Mouse (Mus musculus): ENCODE results near the gene Sema3g. TPM values are rescaled to one million over a fixed set of nuclear protein-coding genes. Genes with fewer than 3 reads are reported as not detected.

Gene Sema3g
- polyA plus RNA-seq, 1 experiment = not detected

DNA sequence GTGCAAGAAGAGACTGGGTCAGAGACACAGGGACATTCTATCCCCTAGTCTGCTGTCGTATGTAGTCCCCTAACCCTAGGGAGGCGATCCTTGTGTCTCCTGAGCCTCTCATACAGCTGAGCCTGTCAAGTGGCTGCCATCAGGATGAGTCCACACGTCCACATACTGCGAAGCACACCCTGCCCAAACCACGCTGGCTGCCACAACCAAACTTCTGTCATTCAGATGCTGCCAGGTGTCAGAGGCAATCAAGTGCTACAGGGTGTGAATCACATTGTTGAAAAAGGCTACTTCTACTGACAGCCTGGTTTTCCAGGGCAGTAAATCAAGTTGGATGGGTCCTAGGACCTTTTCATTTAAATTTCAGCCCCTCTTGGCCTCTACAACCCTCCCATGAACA lies 39.9 kb upstream of the Sema3g start:
- WGBS = 94% methylated on average over 5 of the region's 5 CpGs
- Histone ChIP-seq H3K4me3 (ENCODE audit: insufficient read depth, low read depth, low read length) (no peak overlapping the region), H3K27ac (ENCODE audit: insufficient read depth, low read depth, low read length) (no peak overlapping the region)

DNA sequence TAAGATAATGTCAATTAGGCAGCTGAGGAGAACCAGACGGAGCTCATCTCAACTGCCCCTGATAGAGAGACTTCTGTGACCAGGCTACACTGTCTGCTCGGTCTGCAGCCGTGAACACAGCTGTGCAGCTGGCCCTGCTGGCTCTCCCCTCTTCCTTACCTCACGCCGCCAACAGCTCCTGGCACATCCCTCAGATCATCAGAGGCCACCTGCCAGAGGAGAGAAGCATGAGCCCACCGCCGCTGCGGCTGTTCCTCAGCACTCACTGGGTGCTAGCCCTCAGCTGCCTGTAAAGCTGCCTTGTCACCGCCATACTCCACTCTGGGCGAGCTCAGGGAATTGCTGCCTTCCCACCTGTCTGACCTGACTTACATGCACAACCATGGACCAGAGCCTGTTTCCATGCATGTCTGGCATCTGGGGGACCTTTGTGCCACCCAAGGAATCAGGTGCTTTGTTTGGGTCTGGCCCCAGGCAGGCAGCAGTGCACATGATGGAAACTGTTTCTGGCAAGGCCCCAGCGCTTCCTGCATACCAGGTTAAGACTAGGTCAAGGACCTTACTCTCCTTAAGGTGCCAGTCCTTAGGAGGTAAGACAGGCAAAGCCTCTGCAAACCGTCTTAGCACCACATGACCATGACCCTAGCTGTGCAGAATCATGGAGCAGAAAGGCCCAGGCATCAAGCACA lies 37.8 kb upstream of the Sema3g start:
- no peaks in the 10 kb centered on the region; the same call in 1 of the 2 replicates for H3K4me1 ChIP-seq (ENCODE audit: control insufficient read depth, insufficient read depth, low read length)
- H3K27ac ChIP-seq (ENCODE audit: insufficient read depth, low read depth, low read length) = no peak overlapping the region
- WGBS = 66% methylated on average over 12 of the region's 12 CpGs
- TF ChIP-seq CTCF (IDR thresholded peaks at IDR 0.05; ENCODE audit: insufficient read depth, low read depth, low read length) (no peak), POLR2A (IDR thresholded peaks at IDR 0.05; ENCODE audit: insufficient read depth, low read depth, low read length) (no peak)
- H3K4me3 ChIP-seq (ENCODE audit: insufficient read depth, low read depth, low read length) = no peak overlapping the region

More for the DNA sequence above, 39.9 kb upstream of the Sema3g start:
- no peaks in the 10 kb centered on the region; the same call in 1 of the 2 replicates for H3K4me1 ChIP-seq (ENCODE audit: control insufficient read depth, insufficient read depth, low read length)
- TF ChIP-seq CTCF (IDR thresholded peaks at IDR 0.05; ENCODE audit: insufficient read depth, low read depth, low read length) = no peak
- TF ChIP-seq POLR2A (IDR thresholded peaks at IDR 0.05; ENCODE audit: insufficient read depth, low read depth, low read length) = no peak

DNA sequence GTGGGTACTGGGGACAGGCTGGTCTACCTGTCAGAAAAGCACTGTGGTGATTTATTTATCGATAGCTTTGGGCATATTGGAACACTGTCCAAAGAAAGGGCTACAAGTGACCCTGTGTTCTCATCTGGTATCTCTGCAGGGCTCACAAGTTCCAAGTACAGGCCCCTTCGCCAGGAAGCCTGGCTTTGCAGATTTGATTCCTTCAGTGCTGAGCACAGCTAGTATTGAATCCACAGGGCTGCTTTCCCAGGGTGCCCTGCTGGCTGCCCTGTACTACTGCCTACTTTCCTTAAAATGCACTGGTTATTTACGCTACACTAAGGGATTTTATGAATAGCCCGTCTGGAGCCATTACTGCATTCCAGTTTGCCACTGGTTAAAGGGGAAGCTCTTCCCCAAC lies 36.1 kb upstream of the Sema3g start:
- 56% methylated on average over 4 of the region's 4 CpGs for WGBS
- Histone ChIP-seq H3K27ac (ENCODE audit: insufficient read depth, low read depth, low read length) (no peak overlapping the region), H3K4me1 (ENCODE audit: control insufficient read depth, insufficient read depth, low read length) (no peaks in the 10 kb centered on the region; the same call in 1 of the 2 replicates), H3K4me3 (ENCODE audit: insufficient read depth, low read depth, low read length) (no peak overlapping the region)
- no peak for TF ChIP-seq CTCF (IDR thresholded peaks at IDR 0.05; ENCODE audit: insufficient read depth, low read depth, low read length)
- TF ChIP-seq POLR2A (IDR thresholded peaks at IDR 0.05; ENCODE audit: insufficient read depth, low read depth, low read length) = no peak

DNA sequence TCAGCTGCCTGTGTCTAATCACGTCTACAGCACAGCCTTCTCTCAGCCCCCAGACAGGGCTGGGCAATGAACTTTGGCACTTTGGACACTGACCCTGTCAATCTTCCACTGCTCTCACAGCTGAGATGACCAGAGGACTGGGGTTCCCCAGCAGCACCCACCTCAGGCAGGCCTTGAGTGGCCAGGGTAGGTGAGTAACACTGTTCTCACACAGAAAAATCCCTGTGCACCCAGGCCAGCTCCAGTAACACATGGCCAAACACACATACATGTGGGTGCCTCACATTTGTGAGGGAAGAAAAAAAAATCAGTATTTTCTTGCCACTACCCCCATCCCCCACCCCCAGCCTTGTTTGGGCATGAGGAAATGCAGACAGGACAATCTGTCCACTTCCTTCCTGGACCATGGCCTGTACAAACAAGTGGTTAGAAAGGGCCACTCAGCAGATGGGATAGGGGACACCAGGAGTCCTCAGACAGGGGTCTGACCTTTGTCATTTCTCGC lies 34.8 kb upstream of the Sema3g start:
- H3K27ac ChIP-seq (ENCODE audit: insufficient read depth, low read depth, low read length) = no peak overlapping the region
- WGBS = 72% methylated on average over 2 of the region's 2 CpGs
- TF ChIP-seq POLR2A (IDR thresholded peaks at IDR 0.05; ENCODE audit: insufficient read depth, low read depth, low read length) = no peak
- no peak for TF ChIP-seq CTCF (IDR thresholded peaks at IDR 0.05; ENCODE audit: insufficient read depth, low read depth, low read length)

DNA sequence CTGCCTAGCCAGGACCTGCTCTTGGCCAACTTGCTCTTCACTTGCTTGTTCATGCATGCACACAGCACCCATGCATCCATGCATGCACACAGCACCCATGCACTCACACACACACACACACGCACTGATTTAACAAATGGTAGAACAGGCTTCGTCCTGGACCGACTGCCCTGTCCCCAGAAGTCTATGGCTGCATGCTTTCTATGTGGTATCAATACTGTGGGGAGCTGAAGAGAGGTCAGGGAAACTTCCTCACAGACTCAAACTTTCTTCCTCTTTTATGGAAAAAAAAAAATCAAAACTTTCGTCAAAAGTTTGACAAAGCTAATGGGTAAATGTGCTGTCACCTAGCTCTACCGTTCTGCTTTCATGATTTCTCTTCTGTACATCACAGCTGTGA lies 34.1 kb upstream of the Sema3g start:
- Histone ChIP-seq H3K27ac (ENCODE audit: insufficient read depth, low read depth, low read length) (no peak overlapping the region; the same call in 1 of the 2 replicates), H3K4me3 (ENCODE audit: insufficient read depth, low read depth, low read length) (no peak overlapping the region), H3K4me1 (ENCODE audit: control insufficient read depth, insufficient read depth, low read length) (no peaks in the 10 kb centered on the region)
- TF ChIP-seq CTCF (IDR thresholded peaks at IDR 0.05; ENCODE audit: insufficient read depth, low read depth, low read length) (no peak), POLR2A (IDR thresholded peaks at IDR 0.05; ENCODE audit: insufficient read depth, low read depth, low read length) (no peak)
- 84% methylated on average over 5 of the region's 5 CpGs for WGBS

More for the DNA sequence above, 34.8 kb upstream of the Sema3g start:
- no peak overlapping the region for H3K4me3 ChIP-seq (ENCODE audit: insufficient read depth, low read depth, low read length)
- H3K4me1 ChIP-seq (ENCODE audit: control insufficient read depth, insufficient read depth, low read length) = no peaks in the 10 kb centered on the region

DNA sequence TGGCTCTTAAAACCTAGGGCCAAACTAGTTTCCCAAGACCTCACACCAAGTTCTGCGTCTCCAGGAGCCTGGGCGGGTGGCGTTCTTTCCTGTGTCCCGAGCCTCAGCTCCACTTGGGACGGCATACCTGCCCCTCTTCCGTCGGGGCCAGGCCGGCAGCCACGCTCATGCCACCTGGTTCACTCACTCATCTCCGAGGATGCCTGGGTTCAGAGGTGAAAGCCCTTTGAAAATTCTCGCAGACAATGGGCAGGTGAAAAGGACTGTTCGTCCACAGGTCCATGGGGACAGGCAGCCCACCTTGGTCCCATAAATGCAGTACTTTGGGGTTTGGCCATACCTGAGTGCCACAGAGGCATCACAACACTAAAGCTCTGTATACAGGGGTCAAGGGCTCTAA lies 33.5 kb upstream of the Sema3g start:
- Histone ChIP-seq H3K4me3 (ENCODE audit: insufficient read depth, low read depth, low read length) (no peak overlapping the region), H3K4me1 (ENCODE audit: control insufficient read depth, insufficient read depth, low read length) (no peaks in the 10 kb centered on the region), H3K27ac (ENCODE audit: insufficient read depth, low read depth, low read length) (no peak overlapping the region)
- 91% methylated on average over 12 of the region's 12 CpGs for WGBS
- TF ChIP-seq POLR2A (IDR thresholded peaks at IDR 0.05; ENCODE audit: insufficient read depth, low read depth, low read length) (no peak), CTCF (IDR thresholded peaks at IDR 0.05; ENCODE audit: insufficient read depth, low read depth, low read length) (no peak)

DNA sequence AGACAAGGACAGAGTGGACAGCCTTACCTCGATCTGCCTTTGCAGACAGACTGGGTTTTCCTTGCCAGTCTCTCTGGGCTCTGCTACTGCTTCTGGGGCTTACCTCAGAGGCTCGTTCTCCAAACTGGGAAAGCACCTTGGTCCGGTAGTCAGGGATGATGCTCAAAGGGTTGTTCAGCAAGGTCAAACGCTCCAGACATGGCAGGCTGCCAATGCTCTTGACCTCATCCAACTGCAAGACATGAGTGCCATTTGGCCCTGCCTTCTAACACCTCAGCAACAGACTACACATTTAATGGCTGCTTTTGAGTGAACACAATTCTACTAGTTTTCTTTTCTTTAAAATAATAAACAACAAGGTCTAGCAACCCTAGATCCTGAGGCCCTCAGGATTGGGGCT lies 31.0 kb upstream of the Sema3g start:
- Histone ChIP-seq H3K4me1 (ENCODE audit: control insufficient read depth, insufficient read depth, low read length) (no peaks in the 10 kb centered on the region), H3K4me3 (ENCODE audit: insufficient read depth, low read depth, low read length) (no peak overlapping the region), H3K27ac (ENCODE audit: insufficient read depth, low read depth, low read length) (no peak overlapping the region)
- TF ChIP-seq POLR2A (IDR thresholded peaks at IDR 0.05; ENCODE audit: insufficient read depth, low read depth, low read length) = no peak
- TF ChIP-seq CTCF (IDR thresholded peaks at IDR 0.05; ENCODE audit: insufficient read depth, low read depth, low read length) = no peak
- WGBS = 65% methylated on average over 4 of the region's 4 CpGs

DNA sequence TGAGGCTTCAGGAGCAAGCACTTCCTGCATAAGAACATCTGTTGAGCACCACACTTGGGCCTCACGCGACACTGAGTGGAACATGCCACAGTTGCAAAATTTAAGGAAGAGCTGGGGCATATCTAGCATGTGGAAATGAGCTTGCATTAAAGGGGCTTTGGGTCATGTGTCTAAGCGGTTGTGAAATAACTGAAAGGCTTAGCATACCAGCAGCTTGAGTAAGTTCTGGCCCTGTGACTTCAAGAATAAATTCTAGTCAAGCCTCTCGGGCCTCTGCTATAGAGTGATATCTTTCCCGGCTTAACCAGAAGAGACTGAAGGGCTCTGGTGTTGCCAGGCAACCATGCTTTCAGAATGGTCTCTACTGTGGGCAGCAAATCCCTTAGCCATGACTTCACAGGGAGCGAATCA lies 28.9 kb upstream of the Sema3g start:
- Histone ChIP-seq H3K4me3 (ENCODE audit: insufficient read depth, low read depth, low read length) (no peak overlapping the region), H3K27ac (ENCODE audit: insufficient read depth, low read depth, low read length) (no peak overlapping the region), H3K4me1 (ENCODE audit: control insufficient read depth, insufficient read depth, low read length) (0 out of 2 replicates have a peak, but pooled peaks cover 2% of the 10 kb centered on the region)
- no peak for TF ChIP-seq POLR2A (IDR thresholded peaks at IDR 0.05; ENCODE audit: insufficient read depth, low read depth, low read length)
- TF ChIP-seq CTCF (IDR thresholded peaks at IDR 0.05; ENCODE audit: insufficient read depth, low read depth, low read length) = no peak
- WGBS = 51% methylated on average over 6 of the region's 6 CpGs

DNA sequence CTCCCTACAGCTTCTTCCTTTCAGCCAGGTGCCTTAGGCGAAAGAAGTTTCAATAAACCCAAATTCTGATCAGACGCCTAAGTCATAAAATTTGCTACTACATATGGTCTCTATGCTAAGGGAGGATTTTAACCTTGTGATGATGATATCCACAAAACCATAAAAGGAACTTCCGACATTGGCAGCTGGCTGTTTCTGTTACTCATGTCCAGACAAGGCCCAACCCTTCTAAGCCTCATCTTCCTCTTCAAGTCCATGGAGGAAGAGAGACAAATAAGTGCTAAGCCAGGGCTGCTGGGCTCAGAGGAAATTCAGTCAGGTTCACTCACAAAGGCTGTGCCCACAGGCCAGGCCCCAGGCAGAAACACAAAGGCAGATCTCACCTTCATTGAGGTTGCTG lies 28.3 kb upstream of the Sema3g start:
- Histone ChIP-seq H3K4me1 (ENCODE audit: control insufficient read depth, insufficient read depth, low read length) (0 out of 2 replicates have a peak, but pooled peaks cover 2% of the 10 kb centered on the region), H3K4me3 (ENCODE audit: insufficient read depth, low read depth, low read length) (no peak overlapping the region), H3K27ac (ENCODE audit: insufficient read depth, low read depth, low read length) (no peak overlapping the region)
- no peak for TF ChIP-seq POLR2A (IDR thresholded peaks at IDR 0.05; ENCODE audit: insufficient read depth, low read depth, low read length)
- TF ChIP-seq CTCF (IDR thresholded peaks at IDR 0.05; ENCODE audit: insufficient read depth, low read depth, low read length) = no peak
- WGBS = 95% methylated on average over 3 of the region's 3 CpGs
